Mouse (Mus musculus): ENCODE data around the gene 4930595D18Rik.

Gene 4930595D18Rik

DNA sequence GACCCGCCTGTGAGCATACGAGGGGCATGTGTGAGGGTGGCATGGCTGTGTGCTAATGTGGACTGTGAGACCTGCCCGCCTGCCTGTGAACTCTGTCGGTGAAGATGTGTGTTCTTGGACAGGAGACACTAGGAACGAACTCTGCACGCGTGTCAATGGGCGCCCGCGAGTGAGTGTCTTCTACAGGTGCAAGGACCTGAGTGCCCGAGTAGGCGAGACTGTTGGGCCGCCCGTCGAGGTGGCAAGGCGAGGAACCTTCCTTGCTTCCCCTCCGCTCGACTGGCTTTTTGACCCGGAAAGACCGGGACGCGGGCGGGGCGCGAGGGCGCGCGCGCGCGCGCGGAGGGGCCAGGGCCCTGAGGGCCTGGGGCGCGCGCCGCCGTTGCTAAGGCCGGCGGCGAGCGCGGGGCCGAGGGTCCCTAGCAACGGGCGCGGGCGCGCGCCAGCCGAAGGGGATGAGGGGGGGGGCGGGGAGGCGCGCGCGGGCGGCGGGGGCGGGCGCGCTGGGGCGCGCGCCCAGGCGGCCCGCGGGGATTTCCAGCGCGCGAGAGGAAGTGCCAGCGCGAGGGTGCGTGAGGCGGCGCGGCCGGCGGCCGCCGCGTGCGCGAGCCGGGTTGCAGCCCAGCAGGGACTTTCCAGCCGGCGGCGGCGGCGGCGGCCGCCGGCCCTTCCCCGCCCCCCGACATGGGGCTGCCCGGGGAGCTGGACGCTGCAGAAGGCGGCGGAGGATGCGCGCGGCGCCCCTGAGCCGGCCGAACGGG is 18.3 kb downstream of the 4930595D18Rik start, which contains the start of gene Traf3:
Traf3 (plus strand) TSS at position 540 of the 761 bp plus-strand sequence.
- peak; percentile 57 to 59 for DNase-seq (ENCODE audit: low read depth in 2 of 2, low spot score in 2 of 2)

DNA sequence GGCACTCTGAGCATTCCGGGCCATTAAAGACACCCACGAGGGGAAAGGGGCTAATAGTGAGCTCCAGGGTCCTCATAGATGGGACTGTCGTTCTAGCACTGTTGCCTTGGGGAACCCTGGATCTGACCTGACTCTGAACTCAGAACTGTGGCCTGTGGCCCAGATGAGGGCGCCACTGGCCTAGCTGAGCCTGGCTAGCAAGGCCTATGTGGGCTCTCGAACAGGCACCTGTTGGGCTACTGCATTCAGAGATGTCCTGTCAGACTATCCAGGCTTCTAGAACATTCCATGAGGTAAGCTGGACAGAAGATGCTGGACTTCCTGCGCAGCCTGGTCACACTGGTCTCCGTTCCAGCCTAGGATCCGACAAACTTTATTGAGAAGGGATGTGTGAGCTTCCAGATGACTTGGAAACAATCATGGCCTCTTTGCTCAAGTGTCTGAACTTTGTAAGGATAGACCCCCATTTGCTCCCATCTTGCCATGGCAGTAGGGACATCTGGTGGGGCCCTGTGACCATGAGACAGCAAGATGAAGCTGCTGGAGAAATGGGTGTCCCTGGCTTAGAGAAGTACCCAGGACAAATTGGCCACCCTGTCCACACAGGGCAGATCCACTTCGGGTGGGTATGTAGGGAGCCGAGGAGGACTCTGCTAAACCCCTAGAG is 19.0 kb downstream of the 4930595D18Rik start:
- DNase-seq (ENCODE audit: low read depth in 2 of 2, low spot score in 2 of 2), result peak; percentile 16 to 24

DNA sequence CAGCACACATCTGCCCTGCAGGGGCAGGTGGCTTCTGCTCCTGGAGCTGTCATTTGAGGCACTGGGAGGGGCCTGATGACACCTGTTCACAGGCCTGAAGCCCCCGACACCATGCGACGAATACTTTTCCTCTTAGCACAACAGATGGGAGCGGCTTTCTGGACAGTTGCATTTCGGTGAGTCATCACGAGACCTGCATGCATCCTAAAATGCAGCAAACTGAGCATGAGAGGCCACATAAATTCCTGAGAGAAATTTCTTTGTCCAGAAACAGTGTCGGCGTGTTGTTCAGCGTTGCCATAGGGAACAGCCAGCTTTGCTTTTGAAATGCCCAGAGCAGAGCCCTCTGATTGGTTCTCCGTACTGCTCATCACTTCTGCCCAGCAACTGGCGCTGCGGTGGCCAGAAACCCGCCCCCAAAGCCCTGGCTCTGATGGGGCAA is 20.0 kb downstream of the 4930595D18Rik start:
- peak; percentile 45 to 71 for DNase-seq (ENCODE audit: low read depth in 2 of 2, low spot score in 2 of 2)

GRCm38 (mm10) chr12:111162312-111163061 is 21.8 kb downstream of the 4930595D18Rik start:
- no peak for DNase-seq (ENCODE audit: low read depth in 2 of 2, low spot score in 2 of 2)

- no peak for DNase-seq (ENCODE audit: low read depth in 2 of 2, low spot score in 2 of 2)
Observed at GRCm38 (mm10) chr12:111161943-111162311, 22.4 kb downstream of the 4930595D18Rik start.

DNA sequence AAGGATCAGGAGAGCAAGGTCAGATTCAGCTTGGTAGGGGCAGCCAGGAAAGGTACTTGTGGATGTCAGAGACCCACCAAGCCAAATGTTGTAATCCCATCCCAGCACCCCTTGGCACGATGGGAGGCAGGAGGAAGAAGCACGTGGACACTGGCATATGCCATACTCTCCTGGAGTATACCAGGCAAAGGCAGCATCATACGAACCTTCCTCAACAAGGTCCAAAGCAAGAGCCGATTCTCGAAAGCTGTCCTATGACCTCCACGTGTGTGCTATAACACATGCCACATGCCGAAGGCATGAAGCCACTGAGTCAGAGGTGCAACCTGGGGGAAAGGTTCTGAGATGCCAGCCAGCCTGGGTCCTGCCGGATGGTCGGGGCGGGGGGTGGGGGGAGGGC is 23.4 kb downstream of the 4930595D18Rik start:
- no peak for DNase-seq (ENCODE audit: low read depth in 2 of 2, low spot score in 2 of 2)

DNA sequence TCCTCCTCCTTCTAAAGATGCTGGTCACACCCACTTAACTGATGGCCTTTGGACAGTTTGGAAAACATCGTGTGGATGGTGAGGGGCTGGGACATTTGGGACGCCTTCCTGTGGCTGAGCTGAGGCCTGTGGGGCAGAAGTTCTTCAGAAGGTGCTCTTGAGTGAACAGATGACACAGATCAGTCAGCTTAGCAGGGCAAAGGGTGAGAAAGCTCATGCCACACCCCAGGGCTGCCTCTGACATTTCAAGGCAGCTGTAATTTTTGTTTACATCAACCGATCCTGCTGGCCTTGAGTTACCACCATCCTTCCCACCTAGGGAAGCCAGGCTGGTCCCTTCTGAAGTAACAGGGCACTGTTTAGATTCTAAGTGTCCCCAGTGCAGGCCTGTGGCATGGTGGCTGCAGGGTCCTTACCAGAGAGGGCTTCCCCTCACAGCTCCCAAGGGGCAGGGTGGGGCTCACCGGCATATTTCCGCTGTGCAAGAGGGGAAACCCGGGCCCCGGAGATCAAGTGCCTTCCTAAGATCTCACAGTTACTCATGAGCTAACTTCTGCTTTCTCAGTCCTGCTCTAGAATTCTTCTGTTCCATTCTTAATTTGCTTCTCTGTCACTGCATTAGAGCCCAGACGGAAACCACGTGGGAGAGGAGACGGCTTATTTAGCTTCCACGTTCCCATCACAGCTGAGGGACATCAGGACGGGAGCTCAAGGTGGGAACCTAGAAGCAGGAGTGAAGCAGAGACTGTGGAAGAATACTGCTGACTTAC is 24.4 kb downstream of the 4930595D18Rik start:
- DNase-seq (ENCODE audit: low read depth in 2 of 2, low spot score in 2 of 2), result peak; percentile 71 to 77

- DNase-seq (ENCODE audit: low read depth in 2 of 2, low spot score in 2 of 2), result no peak
Observed at GRCm38 (mm10) chr12:111155756-111156155, 28.5 kb downstream of the 4930595D18Rik start.

GRCm38 (mm10) chr12:111154641-111155040 is 29.6 kb downstream of the 4930595D18Rik start:
- DNase-seq (ENCODE audit: low read depth in 2 of 2, low spot score in 2 of 2), result no peak

- no peak for DNase-seq (ENCODE audit: low read depth in 2 of 2, low spot score in 2 of 2)
Observed at GRCm38 (mm10) chr12:111153946-111154345, 30.3 kb downstream of the 4930595D18Rik start.

DNA sequence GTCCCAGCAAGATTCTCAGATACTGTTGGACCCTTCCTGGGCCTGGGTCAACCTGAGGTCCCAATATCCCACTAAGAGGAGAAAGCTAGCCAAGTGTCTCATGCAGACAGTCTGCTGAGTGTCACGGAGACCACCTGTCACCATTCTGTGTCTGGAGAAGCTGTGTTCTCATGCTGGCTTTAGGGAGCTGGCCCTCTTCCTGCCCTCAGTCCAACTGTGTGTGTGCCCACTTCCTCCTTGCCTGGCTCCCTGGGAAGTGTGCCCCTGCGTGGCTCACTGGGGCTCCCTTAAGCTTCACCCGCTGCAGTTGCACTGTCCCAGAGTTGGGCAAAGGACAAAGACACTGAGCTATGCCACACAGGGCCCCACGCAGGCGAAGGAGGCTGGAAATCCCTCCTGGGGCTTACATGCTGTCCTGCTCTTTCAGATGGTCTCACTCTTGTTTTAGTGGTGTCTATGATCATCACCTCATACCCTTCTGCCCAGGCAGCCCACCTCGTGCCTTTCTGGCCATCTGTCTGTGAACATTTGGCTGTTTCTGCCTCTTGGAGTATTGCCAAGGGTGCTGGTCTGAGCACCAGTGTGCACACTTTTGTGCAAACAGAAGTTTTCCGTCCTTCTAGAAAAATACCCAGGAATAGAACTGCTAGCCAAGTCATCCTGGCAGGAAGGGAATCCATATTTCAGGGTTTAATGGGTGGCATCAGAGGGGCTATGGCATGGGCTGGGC is 31.1 kb downstream of the 4930595D18Rik start:
- DNase-seq (ENCODE audit: low read depth in 2 of 2, low spot score in 2 of 2), result no peak

- no peak for DNase-seq (ENCODE audit: low read depth in 2 of 2, low spot score in 2 of 2)
Observed at GRCm38 (mm10) chr12:111152579-111152978, 31.7 kb downstream of the 4930595D18Rik start.

GRCm38 (mm10) chr12:111151422-111152156 is 32.7 kb downstream of the 4930595D18Rik start:
- DNase-seq (ENCODE audit: low read depth in 2 of 2, low spot score in 2 of 2), result no peak

- peak in 1 of 2 experiments; percentile 30 for DNase-seq (ENCODE audit: low read depth in 2 of 2, low spot score in 2 of 2)
Observed at GRCm38 (mm10) chr12:111150236-111150596, 34.1 kb downstream of the 4930595D18Rik start.

DNA sequence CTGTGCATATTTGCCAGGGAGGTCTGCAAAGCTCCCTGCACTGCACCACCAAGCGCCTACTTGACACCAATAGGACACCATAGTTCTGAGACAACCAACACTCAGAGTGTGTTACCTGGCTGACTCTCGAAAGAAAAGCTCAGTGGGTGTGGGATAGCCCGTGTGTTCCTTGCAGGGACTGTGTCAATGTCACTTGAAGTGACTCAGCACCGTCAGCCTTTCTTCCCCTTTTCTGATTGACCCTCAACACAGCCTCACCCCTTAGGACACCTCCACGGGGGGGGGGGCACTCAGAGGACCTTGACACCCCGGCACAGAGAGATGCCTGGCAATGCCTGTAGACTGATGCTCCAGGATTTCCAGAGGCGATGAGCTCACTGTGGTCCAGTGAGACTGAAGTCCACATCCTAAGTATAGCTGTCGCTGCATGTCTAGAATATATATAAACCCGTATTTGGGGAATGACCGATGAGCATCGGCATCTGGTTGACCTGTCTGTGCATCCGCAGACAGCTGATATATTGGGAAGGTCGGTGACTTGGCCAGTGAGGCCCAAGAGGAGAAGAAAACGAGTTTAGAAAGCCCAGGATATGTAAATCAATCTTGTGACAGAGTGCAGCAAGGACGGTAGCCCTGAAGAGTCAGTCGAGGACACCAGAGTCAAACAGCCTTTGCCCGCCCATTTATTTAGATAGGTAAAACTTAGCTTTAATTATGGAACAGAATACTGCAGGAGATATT is 34.6 kb downstream of the 4930595D18Rik start:
- DNase-seq (ENCODE audit: low read depth in 2 of 2, low spot score in 2 of 2), result no peak

GRCm38 (mm10) chr12:111145269-111145668 is 39.0 kb downstream of the 4930595D18Rik start:
- no peak for DNase-seq (ENCODE audit: low read depth in 2 of 2, low spot score in 2 of 2)

DNA sequence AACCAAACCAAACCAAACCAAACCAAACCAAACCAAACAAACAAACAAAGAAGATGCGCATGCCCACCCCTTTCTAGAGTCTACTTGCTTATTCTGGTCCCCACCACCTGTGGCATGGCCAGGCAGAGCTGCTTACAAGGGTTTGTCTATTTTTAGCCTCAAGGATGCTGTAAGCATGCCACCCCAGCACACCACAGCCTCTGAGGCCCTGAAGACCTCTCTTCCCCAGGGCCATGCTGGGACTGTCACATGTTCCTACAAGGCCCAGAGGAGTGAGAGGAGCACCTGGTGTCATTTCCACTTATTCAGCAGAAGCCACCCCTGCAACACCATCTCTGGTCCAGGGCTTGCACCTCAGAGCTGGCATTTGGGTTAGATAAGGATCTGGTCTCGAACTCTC is 39.7 kb downstream of the 4930595D18Rik start:
- no peak for DNase-seq (ENCODE audit: low read depth in 2 of 2, low spot score in 2 of 2)

DNA sequence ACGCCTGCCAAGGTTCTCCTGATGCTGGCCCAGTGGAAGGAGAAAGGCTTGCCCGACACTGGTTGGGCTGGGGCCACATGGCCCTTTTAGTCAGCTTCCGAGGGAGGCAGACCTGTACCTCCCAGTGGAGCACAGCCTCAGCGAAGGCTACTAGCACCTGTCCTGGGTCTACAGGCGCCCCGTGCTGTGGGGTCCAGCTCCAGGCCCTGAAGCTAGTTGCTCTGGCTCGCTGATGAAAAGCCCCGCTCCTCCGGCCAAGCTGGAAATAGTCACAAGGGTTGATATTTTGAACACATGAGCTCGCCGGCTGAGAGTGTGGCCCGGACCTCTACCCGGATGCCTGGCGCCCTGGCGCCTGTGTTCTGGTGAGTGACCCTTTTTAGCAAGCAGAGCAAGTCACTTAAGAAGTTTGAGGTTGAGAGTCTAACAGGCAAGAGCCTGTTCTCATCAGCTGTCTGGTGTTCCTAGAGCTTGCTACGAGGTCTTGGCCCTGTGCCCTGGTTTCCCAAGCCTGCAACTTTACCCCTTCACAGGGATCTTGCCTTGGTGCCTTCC is 40.7 kb downstream of the 4930595D18Rik start:
- no peak for DNase-seq (ENCODE audit: low read depth in 2 of 2, low spot score in 2 of 2)
